Mouse (Mus musculus) MEL (cell line): Measurements from ENCODE around the gene Pianp. TPM values are rescaled to one million over a fixed set of nuclear protein-coding genes. Genes with fewer than 3 reads are reported as not detected.

Experiments
- DNase-seq: peaks from one replicate; pipeline ENCODE4 v3.0.0; 2011; ENCODE audit warnings: low read depth, low spot score
- H3K27ac ChIP-seq: 2 replicates; pipeline ENCODE4 v1.5.1; 2012; ENCODE audit warnings: low read depth, mild to moderate bottlenecking, control low read depth, low read length, moderate library complexity; ENCODE audit not compliant: control insufficient read depth
- H3K27me3 ChIP-seq, 2 experiments: fragments of 150-350 bp in 1 of 2; sonication (generic) in 1 of 2; 2 replicates each; pipeline ENCODE4 v1.6.1; 2012; ENCODE audit warnings: low read length in 2 of 2, mild to moderate bottlenecking in 2 of 2, improper control_type of control experiment in 1 of 2, moderate library complexity in 1 of 2; ENCODE audit not compliant: insufficient read depth in 2 of 2, control insufficient read depth in 1 of 2
- H3K36me3 ChIP-seq, 2 experiments: 2 replicates each; pipeline ENCODE4 v1.6.1; 2012 to 2014; ENCODE audit warnings: low read length in 2 of 2, improper control_type of control experiment in 1 of 2, inconsistent platforms in 1 of 2, mild to moderate bottlenecking in 1 of 2; ENCODE audit not compliant: insufficient read depth in 2 of 2, control insufficient read depth in 1 of 2
- H3K4me1 ChIP-seq, 2 experiments: fragments of 150-350 bp in 1 of 2; sonication (generic) in 1 of 2; 2 replicates each; pipeline ENCODE4 v1.6.1; 2012; ENCODE audit warnings: low read length in 2 of 2, improper control_type of control experiment in 1 of 2, mild to moderate bottlenecking in 1 of 2; ENCODE audit not compliant: insufficient read depth in 2 of 2, control insufficient read depth in 1 of 2
- H3K4me3 ChIP-seq, 2 experiments: fragments of 150-350 bp in 1 of 2; sonication (generic) in 1 of 2; 2 replicates each; pipeline ENCODE4 v1.5.1; 2012; ENCODE audit warnings: low read depth in 2 of 2, low read length in 2 of 2, mild to moderate bottlenecking in 2 of 2, moderate library complexity in 2 of 2, control low read depth in 1 of 2, improper control_type of control experiment in 1 of 2; ENCODE audit not compliant: control insufficient read depth in 1 of 2, insufficient read depth in 1 of 2
- H3K79me2 ChIP-seq: 2 replicates; pipeline ENCODE4 v1.6.1; 2012; ENCODE audit warnings: mild to moderate bottlenecking, low read length, moderate library complexity; ENCODE audit not compliant: control insufficient read depth, poor library complexity, insufficient read depth
- H3K9ac ChIP-seq: 2 replicates; pipeline ENCODE4 v1.6.1; 2012; ENCODE audit warnings: low read depth, mild to moderate bottlenecking, control low read depth, low read length, moderate library complexity; ENCODE audit not compliant: control insufficient read depth, poor library complexity, severe bottlenecking
- H3K9me3 ChIP-seq: fragments of 150-350 bp; sonication (generic); replicated peaks from 2 replicates; pipeline ENCODE4 v1.6.1; 2012; ENCODE audit warnings: mild to moderate bottlenecking, low read length, improper control_type of control experiment, moderate library complexity; ENCODE audit not compliant: insufficient read depth
- BHLHE40 ChIP-seq: IDR thresholded peaks from 2 replicates; pipeline ENCODE4 v1.6.1; 2012; ENCODE audit warnings: low read depth, mild to moderate bottlenecking, inconsistent platforms, low read length, improper control_type of control experiment, borderline replicate concordance
- E2F4 ChIP-seq: IDR thresholded peaks from 2 replicates; pipeline ENCODE4 v1.6.1; 2011; ENCODE audit warnings: low read depth, low read length, improper control_type of control experiment, borderline replicate concordance
- ETS1 ChIP-seq: IDR thresholded peaks from 2 replicates; pipeline ENCODE4 v1.6.1; 2012; ENCODE audit warnings: low read depth, mild to moderate bottlenecking, inconsistent platforms, low read length, improper control_type of control experiment, moderate library complexity
- GABPA ChIP-seq: IDR thresholded peaks from 2 replicates; pipeline ENCODE4 v1.6.1; 2012; ENCODE audit warnings: low read depth, mild to moderate bottlenecking, inconsistent platforms, low read length, improper control_type of control experiment, moderate library complexity
- MAX ChIP-seq: IDR thresholded peaks from 2 replicates; pipeline ENCODE4 v1.6.1; 2011; ENCODE audit warnings: low read length, improper control_type of control experiment
- MAZ ChIP-seq: IDR thresholded peaks from 2 replicates; pipeline ENCODE4 v1.6.1; 2012; ENCODE audit warnings: low read depth, mild to moderate bottlenecking, inconsistent platforms, low read length, improper control_type of control experiment
- MYC ChIP-seq: IDR thresholded peaks from 2 replicates; pipeline ENCODE4 v1.6.1; 2011; ENCODE audit warnings: low read depth, mild to moderate bottlenecking, low read length, improper control_type of control experiment, moderate library complexity
- POLR2AphosphoS2 ChIP-seq: IDR thresholded peaks from 2 replicates; pipeline ENCODE4 v1.6.1; 2011; ENCODE audit warnings: low read length, improper control_type of control experiment
- POLR2AphosphoS5 ChIP-seq: IDR thresholded peaks from 2 replicates; pipeline ENCODE4 v1.6.1; 2012; ENCODE audit warnings: low read depth, borderline replicate concordance, mild to moderate bottlenecking, inconsistent platforms, low read length, moderate library complexity, mixed read lengths
- SIN3A ChIP-seq: IDR thresholded peaks from 2 replicates; pipeline ENCODE4 v1.6.1; 2012; ENCODE audit warnings: low read length, improper control_type of control experiment, inconsistent platforms
- TAL1 ChIP-seq: IDR thresholded peaks from 2 replicates; pipeline ENCODE4 v1.6.1; 2012; ENCODE audit warnings: mild to moderate bottlenecking, inconsistent platforms, low read length, moderate library complexity, mixed read lengths
- ZMIZ1 ChIP-seq: IDR thresholded peaks from 2 replicates; pipeline ENCODE4 v1.6.1; 2012; ENCODE audit warnings: low read depth, mild to moderate bottlenecking, inconsistent platforms, low read length, improper control_type of control experiment, moderate library complexity
- polyA plus RNA-seq, 2 experiments: library from polyadenylated mRNA; stranded (reverse) in 1 of 2; unstranded in 1 of 2; fragments of >175 nt in 1 of 2; fragments of >200 nt in 1 of 2; gene quantifications; 2 replicates each; pipeline versions ENCODE4 v1.2.1 to v1.2.4; 2012; ENCODE audit warnings: low replicate concordance in 2 of 2, low read depth in 1 of 2; ENCODE audit not compliant: insufficient read length in 2 of 2, insufficient read depth in 1 of 2, missing spikeins in 1 of 2
- total RNA-seq: library from RNA; depleted of rRNA; stranded (reverse); fragments of 300-350 nt; gene quantifications from 2 replicates; pipeline ENCODE4 v1.2.3, GENCODE M21; 2012

The Pianp gene
- total and polyA plus RNA-seq, 3 experiments: 0.19 to 5.5 TPM; not detected in 1

DNA sequence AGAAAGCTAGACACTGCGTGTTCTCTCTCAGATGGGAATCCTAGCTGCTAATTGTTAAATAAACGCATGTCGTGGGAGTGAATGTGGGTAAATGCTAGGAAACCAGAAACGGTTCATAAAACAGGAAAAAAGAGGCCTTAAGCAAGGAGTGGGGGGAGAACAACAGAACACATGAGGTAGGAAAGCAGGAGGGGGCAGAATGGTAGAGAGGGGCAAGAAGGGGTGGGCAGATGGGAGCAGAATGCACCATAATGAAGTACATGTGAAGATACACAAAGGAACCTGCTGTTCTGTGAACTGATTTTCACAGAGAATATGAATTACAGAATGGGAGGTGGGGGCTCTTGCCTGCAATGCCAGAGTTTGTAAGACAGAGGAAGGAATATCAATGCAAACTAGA lies 4.3 kb upstream of the Pianp start:
- DNase-seq: no peak

DNA sequence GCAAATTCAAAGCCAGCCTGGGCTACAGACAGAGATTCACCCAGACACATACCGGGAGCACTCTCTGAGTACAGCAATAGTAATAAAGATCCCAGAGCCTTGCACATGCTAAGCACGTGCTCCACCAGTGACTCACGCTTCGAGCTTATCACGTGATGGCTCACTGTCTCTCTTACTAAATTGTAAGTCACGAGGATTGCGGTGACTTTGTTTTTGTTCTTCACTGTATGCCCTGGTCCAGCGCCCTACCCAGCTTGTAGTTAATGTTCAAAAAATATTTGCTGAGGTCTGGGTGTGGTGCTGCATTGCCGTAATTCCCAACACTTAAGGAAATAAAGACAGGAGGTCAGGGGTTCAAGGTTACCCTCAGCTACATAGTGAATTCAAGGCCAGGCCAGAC lies 3.1 kb upstream of the Pianp start:
- TF ChIP-seq ETS1: no peak
- TF ChIP-seq MAX: peak; percentile 52
- no peak for TF ChIP-seq E2F4
- TF ChIP-seq POLR2AphosphoS5: no peak
- Histone ChIP-seq H3K4me3 (no peak overlapping the region), H3K27me3 (no peaks in the 10 kb centered on the region), H3K9me3 (no peaks in the 10 kb centered on the region), H3K79me2 (no peaks in the 10 kb centered on the region), H3K4me1 (peaks cover 0 to 3% of the 10 kb centered on the region in 2 experiments; a peak in 1 of 4 replicates), H3K9ac (no peak overlapping the region), H3K36me3 (no peaks in the 10 kb centered on the region), H3K27ac (no peak overlapping the region)
- no peak for DNase-seq

More for the DNA sequence above, 4.3 kb upstream of the Pianp start:
- Histone ChIP-seq H3K36me3 (no peaks in the 10 kb centered on the region), H3K27me3 (no peaks in the 10 kb centered on the region), H3K79me2 (no peaks in the 10 kb centered on the region), H3K27ac (no peak overlapping the region), H3K9ac (no peak overlapping the region), H3K9me3 (no peaks in the 10 kb centered on the region), H3K4me1 (no peaks in the 10 kb centered on the region; a peak in 1 of 4 replicates), H3K4me3 (no peak overlapping the region)
- TF ChIP-seq TAL1: no peak
- TF ChIP-seq GABPA: no peak
- TF ChIP-seq MYC: no peak
- TF ChIP-seq POLR2AphosphoS2: no peak

DNA sequence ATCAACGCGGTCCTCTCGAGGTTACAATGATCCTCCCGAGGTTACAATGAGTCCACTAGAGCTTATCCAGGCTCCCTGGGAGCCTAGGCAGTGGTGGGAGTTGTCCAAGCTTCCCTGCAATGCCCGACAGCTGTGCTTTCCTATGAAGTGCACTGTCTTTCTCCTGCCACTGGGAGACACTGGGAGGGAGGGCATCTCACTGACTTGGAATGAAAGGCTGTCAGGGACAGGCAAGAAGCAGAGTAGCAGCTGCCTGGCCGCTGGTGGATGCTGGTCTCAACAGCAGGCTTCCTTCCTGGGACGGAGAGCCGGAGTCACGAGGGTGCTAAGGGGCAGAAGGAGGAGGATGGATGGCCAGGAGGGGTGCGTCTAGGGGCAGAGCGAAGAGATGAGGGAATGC lies 2.6 kb upstream of the Pianp start:
- Histone ChIP-seq H3K27ac (no peak overlapping the region), H3K79me2 (no peaks in the 10 kb centered on the region), H3K27me3 (no peaks in the 10 kb centered on the region), H3K9me3 (no peaks in the 10 kb centered on the region), H3K36me3 (no peaks in the 10 kb centered on the region), H3K4me1 (peaks cover 0 to 3% of the 10 kb centered on the region in 2 experiments; a peak in 1 of 4 replicates), H3K4me3 (no peak overlapping the region), H3K9ac (no peak overlapping the region)
- TF ChIP-seq MAZ: no peak
- no peak for DNase-seq

DNA sequence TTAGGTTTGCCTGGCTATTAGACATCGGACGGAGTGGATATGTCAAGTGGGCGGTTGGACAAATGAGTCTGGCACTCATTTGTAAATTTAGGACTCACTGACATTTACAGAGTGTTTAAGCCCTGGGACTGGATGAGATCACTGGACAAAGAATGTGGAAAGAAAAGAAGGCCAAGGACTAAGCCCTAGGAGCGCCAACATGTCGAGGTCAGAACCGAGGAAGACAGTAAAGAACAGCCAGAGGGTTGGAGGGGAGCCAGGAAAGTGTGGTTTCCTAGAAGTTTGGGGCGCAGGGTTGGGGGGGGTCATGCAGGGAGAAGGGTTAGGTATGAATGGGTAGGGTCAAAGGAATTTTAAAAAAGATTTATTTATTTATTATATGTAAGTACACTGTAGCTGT lies 1.2 kb upstream of the Pianp start:
- Histone ChIP-seq H3K36me3 (no peaks in the 10 kb centered on the region), H3K79me2 (no peaks in the 10 kb centered on the region), H3K9ac (no peak overlapping the region), H3K27me3 (no peaks in the 10 kb centered on the region), H3K4me3 (no peak overlapping the region), H3K9me3 (no peaks in the 10 kb centered on the region), H3K4me1 (peaks cover 0 to 3% of the 10 kb centered on the region in 2 experiments; a peak in 1 of 4 replicates), H3K27ac (no peak overlapping the region)
- no peak for TF ChIP-seq POLR2AphosphoS2
- no peak for TF ChIP-seq BHLHE40
- TF ChIP-seq ZMIZ1: no peak
- TF ChIP-seq SIN3A: no peak
- DNase-seq: no peak
